Mouse (Mus musculus): ENCODE data around the gene Mettl16. TPM values are rescaled to one million over a fixed set of nuclear protein-coding genes. Genes with fewer than 3 reads are reported as not detected.

Gene Mettl16
- total and polyA plus RNA-seq, 3 experiments: 22.9 to 36.1 (median 29.4) TPM

- Histone ChIP-seq H3K4me3 (ENCODE audit: low read depth, low read length) (no peak overlapping the region), H3K36me3 (replicated peaks) (peaks cover 73% of the 10 kb centered on the region), H3K4me1 (ENCODE audit: insufficient read depth, low read depth, low read length) (peaks cover 19% of the 10 kb centered on the region; the same call in 1 of the 2 replicates), H3K9me3 (replicated peaks) (no peaks in the 10 kb centered on the region), H3K27me3 (ENCODE audit: insufficient read depth, low read length) (no peaks in the 10 kb centered on the region)
- ATAC-seq (ENCODE audit: extremely low read depth, insufficient number of reproducible peaks, low FRiP score, poor library complexity, severe bottlenecking) (no peak), DNase-seq (ENCODE audit: low spot score) (no peak)
- TF ChIP-seq CTCF (IDR thresholded peaks at IDR 0.05; ENCODE audit: low read depth, low read length) (no peak), TAL1 (conservative IDR thresholded peaks at IDR 0.05; ENCODE audit: low read depth, low read length) (no peak), GATA2 (IDR thresholded peaks at IDR 0.05; ENCODE audit: borderline replicate concordance, low read depth, low read length) (no peak)
Observed at GRCm38 (mm10) chr11:74815795-74816194, 45.2 kb downstream of the Mettl16 start.

- DNase-seq (ENCODE audit: low spot score) (no peak), ATAC-seq (ENCODE audit: extremely low read depth, insufficient number of reproducible peaks, low FRiP score, poor library complexity, severe bottlenecking) (no peak)
- H3K9me3 ChIP-seq (replicated peaks): no peaks in the 10 kb centered on the region
- peaks cover 22% of the 10 kb centered on the region for H3K4me1 ChIP-seq (ENCODE audit: insufficient read depth, low read depth, low read length)
- H3K4me3 ChIP-seq (ENCODE audit: low read depth, low read length): no peak overlapping the region
- H3K36me3 ChIP-seq (replicated peaks): peaks cover 81% of the 10 kb centered on the region
- TF ChIP-seq GATA1 (IDR thresholded peaks at IDR 0.05; ENCODE audit: borderline replicate concordance, low read length) (no peak), CTCF (IDR thresholded peaks at IDR 0.05; ENCODE audit: low read depth, low read length) (no peak), GATA2 (IDR thresholded peaks at IDR 0.05; ENCODE audit: borderline replicate concordance, low read depth, low read length) (no peak), POLR2AphosphoS5 (IDR thresholded peaks at IDR 0.05; ENCODE audit: insufficient replicate concordance, low read depth, low read length) (no peak), TAL1 (conservative IDR thresholded peaks at IDR 0.05; ENCODE audit: low read depth, low read length) (no peak)
- no peaks in the 10 kb centered on the region for H3K27me3 ChIP-seq (ENCODE audit: insufficient read depth, low read length)
Observed at GRCm38 (mm10) chr11:74820921-74821320, 50.3 kb downstream of the Mettl16 start.

DNA sequence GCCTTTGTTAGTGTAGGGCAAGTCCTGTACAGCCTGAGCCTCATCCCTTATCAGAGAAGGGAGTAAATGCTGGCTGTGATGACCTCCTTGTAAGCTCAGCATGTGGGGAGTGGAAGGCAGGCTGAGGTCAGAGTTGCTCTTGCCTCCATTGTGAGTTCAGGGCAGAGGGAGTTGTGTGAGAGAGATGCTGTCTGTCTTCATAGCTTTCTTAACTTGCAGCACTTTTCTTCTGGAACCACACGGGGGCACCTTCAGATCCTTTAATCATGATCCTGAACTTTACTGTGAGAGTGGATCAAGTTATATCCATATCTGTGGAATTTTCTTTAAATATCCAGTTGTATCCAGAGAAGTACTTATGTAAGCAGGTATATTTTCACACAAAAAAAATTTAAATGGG is 50.8 kb downstream of the Mettl16 start:
- peaks cover 81% of the 10 kb centered on the region for H3K36me3 ChIP-seq (replicated peaks)
- peaks cover 27% of the 10 kb centered on the region for H3K4me1 ChIP-seq (ENCODE audit: insufficient read depth, low read depth, low read length)
- ATAC-seq (ENCODE audit: extremely low read depth, insufficient number of reproducible peaks, low FRiP score, poor library complexity, severe bottlenecking) (no peak), DNase-seq (ENCODE audit: low spot score) (no peak)
- TF ChIP-seq POLR2AphosphoS5 (IDR thresholded peaks at IDR 0.05; ENCODE audit: insufficient replicate concordance, low read depth, low read length) (no peak), CTCF (IDR thresholded peaks at IDR 0.05; ENCODE audit: low read depth, low read length) (no peak), TAL1 (conservative IDR thresholded peaks at IDR 0.05; ENCODE audit: low read depth, low read length) (no peak), GATA1 (IDR thresholded peaks at IDR 0.05; ENCODE audit: borderline replicate concordance, low read length) (no peak), GATA2 (IDR thresholded peaks at IDR 0.05; ENCODE audit: borderline replicate concordance, low read depth, low read length) (no peak)
- no peaks in the 10 kb centered on the region for H3K9me3 ChIP-seq (replicated peaks)
- no peak overlapping the region for H3K4me3 ChIP-seq (ENCODE audit: low read depth, low read length)
- no peaks in the 10 kb centered on the region for H3K27me3 ChIP-seq (ENCODE audit: insufficient read depth, low read length)

GRCm38 (mm10) chr11:74822746-74823440 is 52.3 kb downstream of the Mettl16 start:
- H3K4me1 ChIP-seq (ENCODE audit: insufficient read depth, low read depth, low read length): peaks cover 39% of the 10 kb centered on the region

DNA sequence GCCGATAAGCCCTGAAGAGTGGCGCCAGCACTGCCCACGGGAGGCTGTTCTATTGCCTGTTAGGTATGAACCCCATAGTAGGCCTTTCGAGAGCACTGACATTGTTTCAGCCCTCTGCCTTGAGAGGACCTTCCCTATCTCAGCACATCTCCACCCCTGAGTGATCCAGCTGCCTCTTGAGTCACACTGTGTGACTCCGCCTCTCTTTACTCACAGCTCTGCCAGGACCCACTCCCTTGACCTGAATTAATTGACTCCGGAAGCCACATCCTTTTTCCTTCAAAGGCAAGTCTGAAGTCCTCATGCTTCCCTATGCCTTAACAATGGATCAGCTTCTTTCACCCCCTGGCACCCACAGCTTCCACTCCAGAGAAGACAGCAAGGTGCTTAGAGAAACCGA is 55.5 kb downstream of the Mettl16 start:
- Histone ChIP-seq H3K36me3 (replicated peaks) (peaks cover 63% of the 10 kb centered on the region), H3K27me3 (ENCODE audit: insufficient read depth, low read length) (no peaks in the 10 kb centered on the region), H3K9me3 (replicated peaks) (no peaks in the 10 kb centered on the region), H3K4me1 (ENCODE audit: insufficient read depth, low read depth, low read length) (peaks cover 43% of the 10 kb centered on the region), H3K4me3 (ENCODE audit: low read depth, low read length) (no peak overlapping the region)
- ATAC-seq (ENCODE audit: extremely low read depth, insufficient number of reproducible peaks, low FRiP score, poor library complexity, severe bottlenecking) (no peak), DNase-seq (ENCODE audit: low spot score) (no peak)
- TF ChIP-seq GATA1 (IDR thresholded peaks at IDR 0.05; ENCODE audit: borderline replicate concordance, low read length) (no peak), TAL1 (conservative IDR thresholded peaks at IDR 0.05; ENCODE audit: low read depth, low read length) (no peak)

More at GRCm38 (mm10) chr11:74822746-74823440, 52.3 kb downstream of the Mettl16 start:
- Histone ChIP-seq H3K9me3 (replicated peaks) (no peaks in the 10 kb centered on the region), H3K27me3 (ENCODE audit: insufficient read depth, low read length) (no peaks in the 10 kb centered on the region), H3K36me3 (replicated peaks) (peaks cover 77% of the 10 kb centered on the region), H3K4me3 (ENCODE audit: low read depth, low read length) (no peak overlapping the region)
- DNase-seq (ENCODE audit: low spot score) (no peak), ATAC-seq (ENCODE audit: extremely low read depth, insufficient number of reproducible peaks, low FRiP score, poor library complexity, severe bottlenecking) (no peak)
- TF ChIP-seq TAL1 (conservative IDR thresholded peaks at IDR 0.05; ENCODE audit: low read depth, low read length): no peak
- TF ChIP-seq CTCF (IDR thresholded peaks at IDR 0.05; ENCODE audit: low read depth, low read length): no peak
- no peak for TF ChIP-seq GATA2 (IDR thresholded peaks at IDR 0.05; ENCODE audit: borderline replicate concordance, low read depth, low read length)
- TF ChIP-seq GATA1 (IDR thresholded peaks at IDR 0.05; ENCODE audit: borderline replicate concordance, low read length): no peak
- no peak for TF ChIP-seq POLR2AphosphoS5 (IDR thresholded peaks at IDR 0.05; ENCODE audit: insufficient replicate concordance, low read depth, low read length)

DNA sequence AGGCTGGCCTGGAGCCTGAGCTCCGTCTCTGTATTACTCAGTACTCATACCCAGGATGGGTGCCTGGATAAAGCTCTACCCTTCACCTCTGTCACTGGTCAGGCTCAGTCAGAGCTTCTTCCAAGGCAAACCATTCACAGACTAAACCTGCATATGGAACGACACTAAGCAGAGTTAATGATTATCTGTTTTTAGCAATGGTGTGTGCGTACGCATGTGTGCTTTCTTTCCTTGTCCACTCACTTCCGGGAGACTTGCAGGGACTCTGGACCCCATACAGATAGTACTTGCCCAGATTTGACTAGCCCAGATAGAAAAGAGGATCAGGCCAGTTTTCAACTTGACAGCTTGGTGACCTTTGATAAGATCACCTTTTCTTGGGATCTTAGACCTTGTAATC is 56.1 kb downstream of the Mettl16 start:
- no peak for ATAC-seq (ENCODE audit: extremely low read depth, insufficient number of reproducible peaks, low FRiP score, poor library complexity, severe bottlenecking)
- TF ChIP-seq GATA1 (IDR thresholded peaks at IDR 0.05; ENCODE audit: borderline replicate concordance, low read length) (no peak), GATA2 (IDR thresholded peaks at IDR 0.05; ENCODE audit: borderline replicate concordance, low read depth, low read length) (no peak), TAL1 (conservative IDR thresholded peaks at IDR 0.05; ENCODE audit: low read depth, low read length) (no peak)
- H3K9me3 ChIP-seq (replicated peaks): no peaks in the 10 kb centered on the region
- peaks cover 43% of the 10 kb centered on the region for H3K4me1 ChIP-seq (ENCODE audit: insufficient read depth, low read depth, low read length)
- no peaks in the 10 kb centered on the region for H3K27me3 ChIP-seq (ENCODE audit: insufficient read depth, low read length)
- DNase-seq (ENCODE audit: low spot score): no peak
- peaks cover 59% of the 10 kb centered on the region for H3K36me3 ChIP-seq (replicated peaks)
- H3K4me3 ChIP-seq (ENCODE audit: low read depth, low read length): no peak overlapping the region
